Comparison of ENCODE assay signal across 15 mouse cellular contexts in genomic region chr9:123397701-123398100, GRCm38 (mm10). TPM values are rescaled to one million over a fixed set of nuclear protein-coding genes. Genes with fewer than 3 reads are reported as not detected.
DNase-seq lines count a peak whose midpoint lies in the region; ATAC-seq lines count a peak whose summit lies in the region.
"Had no signal": no experiment of that assay in that cellular context is flagged by ENCODE, and none has a peak within 500 bp of the region (broad histone marks: within the 10 kb centered on the region; RNA-seq: fewer than 3 reads in every experiment).

No protein-coding gene starts in this region.

- H3K4me2 ChIP-seq in forebrain, embryonic 16.5 days (ENCODE audit: low read length) = no peak overlapping the region
- H3K4me2 ChIP-seq in forebrain, embryonic 12.5 days = no peak overlapping the region
- H3K4me2 ChIP-seq in lung, embryonic 16.5 days (ENCODE audit: low read depth, low read length) = no peak overlapping the region
- H3K4me2 ChIP-seq in midbrain, embryonic 13.5 days (replicated peaks) = no peak overlapping the region
- H3K4me2 ChIP-seq: lung, embryonic 15.5 days; stomach, embryonic 15.5 days had no signal

- no peak overlapping the region for H3K27ac ChIP-seq in forebrain, embryonic 16.5 days (ENCODE audit: low read length)
- no peak overlapping the region for H3K27ac ChIP-seq in forebrain, embryonic 12.5 days
- H3K27ac ChIP-seq in lung, embryonic 16.5 days (ENCODE audit: low read length) = no peak overlapping the region
- H3K27ac ChIP-seq in midbrain, embryonic 13.5 days = no peak overlapping the region
- H3K27ac ChIP-seq: lung, embryonic 15.5 days; stomach, embryonic 15.5 days had no signal

- ATAC-seq in forebrain, embryonic 16.5 days = peak; percentile 58; the same call in 1 of the 2 replicates
- no peak for ATAC-seq in forebrain, embryonic 12.5 days (ENCODE audit: low FRiP score)
- peak; percentile 26; the same call in 1 of the 2 replicates for ATAC-seq in lung, embryonic 16.5 days (ENCODE audit: low read depth)
- 0 out of 2 replicates have a peak, but pooled peaks have one; percentile 37 for ATAC-seq in midbrain, embryonic 13.5 days
- ATAC-seq: intestine, postnatal 0 days had no signal

- no peak overlapping the region for H3K4me3 ChIP-seq in forebrain, embryonic 16.5 days (replicated peaks; ENCODE audit: low read length)
- no peak overlapping the region for H3K4me3 ChIP-seq in forebrain, embryonic 12.5 days (replicated peaks)
- H3K4me3 ChIP-seq in lung, embryonic 16.5 days (ENCODE audit: low read length) = no peak overlapping the region
- H3K4me3 ChIP-seq in midbrain, embryonic 13.5 days (replicated peaks) = no peak overlapping the region
- H3K4me3 ChIP-seq: lung, embryonic 15.5 days; stomach, embryonic 15.5 days had no signal

- DNase-seq in lung, postnatal 4 days = no peak
- no peak for DNase-seq in retina, embryonic 14.5 days (ENCODE audit: low spot score)
- DNase-seq in adrenal gland, postnatal 14 days = no peak
- no peak for DNase-seq in spleen, postnatal 36 days (ENCODE audit: low spot score in 2 of 2)
- DNase-seq: cerebellum, adult 11-12 months; kidney, postnatal 14 days; layer of hippocampus, adult 9-11 months; thymus, postnatal 14 days had no signal

- no peaks in the 10 kb centered on the region for H3K36me3 ChIP-seq in forebrain, embryonic 16.5 days (ENCODE audit: control insufficient read depth, insufficient read depth)
- H3K36me3 ChIP-seq in forebrain, embryonic 12.5 days (replicated peaks) = peaks cover 9% of the 10 kb centered on the region
- H3K36me3 ChIP-seq in lung, embryonic 16.5 days (ENCODE audit: control insufficient read depth, insufficient read depth, low read length) = no peaks in the 10 kb centered on the region
- peaks cover 4% of the 10 kb centered on the region; the same call in 1 of the 2 replicates for H3K36me3 ChIP-seq in midbrain, embryonic 13.5 days
- H3K36me3 ChIP-seq: lung, embryonic 15.5 days; stomach, embryonic 15.5 days had no signal

- 23% methylated on average over 6 of the region's 6 CpGs for WGBS in forebrain, embryonic 16.5 days
- WGBS in forebrain, embryonic 12.5 days = 22% methylated on average over 6 of the region's 6 CpGs
- 49% methylated on average over 6 of the region's 6 CpGs for WGBS in lung, embryonic 16.5 days
- WGBS in midbrain, embryonic 13.5 days = 23% methylated on average over 6 of the region's 6 CpGs

- no peaks in the 10 kb centered on the region for H3K9me3 ChIP-seq in forebrain, embryonic 16.5 days (ENCODE audit: control insufficient read depth, low read length)
- no peaks in the 10 kb centered on the region for H3K9me3 ChIP-seq in forebrain, embryonic 12.5 days
- no peaks in the 10 kb centered on the region for H3K9me3 ChIP-seq in lung, embryonic 16.5 days (ENCODE audit: control insufficient read depth, low read length)
- H3K9me3 ChIP-seq in midbrain, embryonic 13.5 days = no peaks in the 10 kb centered on the region
- H3K9me3 ChIP-seq: lung, embryonic 15.5 days; stomach, embryonic 15.5 days had no signal

- no peaks in the 10 kb centered on the region; the same call in 1 of the 2 replicates for H3K4me1 ChIP-seq in forebrain, embryonic 16.5 days (replicated peaks; ENCODE audit: control insufficient read depth, insufficient read depth, low read length)
- H3K4me1 ChIP-seq in forebrain, embryonic 12.5 days = peaks cover 6% of the 10 kb centered on the region; the same call in 1 of the 2 replicates
- no peaks in the 10 kb centered on the region for H3K4me1 ChIP-seq in lung, embryonic 16.5 days (replicated peaks; ENCODE audit: control insufficient read depth, insufficient read depth, low read length)
- H3K4me1 ChIP-seq in midbrain, embryonic 13.5 days (replicated peaks) = peaks cover 8% of the 10 kb centered on the region; the same call in 1 of the 2 replicates

- no peak overlapping the region for H3K9ac ChIP-seq in forebrain, embryonic 16.5 days (replicated peaks; ENCODE audit: low read depth, low read length)
- H3K9ac ChIP-seq in forebrain, embryonic 12.5 days = no peak overlapping the region
- no peak overlapping the region for H3K9ac ChIP-seq in lung, embryonic 16.5 days (ENCODE audit: low read length)
- no peak overlapping the region for H3K9ac ChIP-seq in midbrain, embryonic 13.5 days (replicated peaks)
- H3K9ac ChIP-seq: lung, embryonic 15.5 days; stomach, embryonic 15.5 days had no signal

- no peaks in the 10 kb centered on the region for H3K27me3 ChIP-seq in forebrain, embryonic 16.5 days (replicated peaks; ENCODE audit: control insufficient read depth, insufficient read depth, low read length)
- H3K27me3 ChIP-seq in forebrain, embryonic 12.5 days = no peaks in the 10 kb centered on the region
- H3K27me3 ChIP-seq in lung, embryonic 16.5 days (ENCODE audit: control insufficient read depth, insufficient read depth, low read depth, low read length) = no peaks in the 10 kb centered on the region
- no peaks in the 10 kb centered on the region for H3K27me3 ChIP-seq in midbrain, embryonic 13.5 days
- H3K27me3 ChIP-seq: lung, embryonic 15.5 days; stomach, embryonic 15.5 days had no signal

RNA-seq across cellular contexts. Expression of gene Lars2, which starts 31.0 kb away (rescaled TPM):
- 763 and 906 TPM in 2 replicates for polyA plus RNA-seq in forebrain, embryonic 16.5 days (2015; fragmentation: Nextera tagmentation; extraction: Ambion mirVana)
- 1,169 and 1,259 TPM in 2 replicates for polyA plus RNA-seq in forebrain, embryonic 12.5 days (2016; fragmentation: Nextera tagmentation; extraction: Ambion mirVana)
- 819 and 831 TPM in 2 replicates for polyA plus RNA-seq in lung, embryonic 16.5 days (2015; fragmentation: Nextera tagmentation; extraction: Ambion mirVana)
- polyA plus RNA-seq in midbrain, embryonic 13.5 days (2015; fragmentation: Nextera tagmentation; extraction: Ambion mirVana) = 965 and 999 TPM in 2 replicates
- total RNA-seq in adrenal gland, postnatal 14 days (2021) = 79.5 and 81.4 TPM in 2 replicates
